8 mouse cellular contexts compared by ENCODE assay signal in the genomic region with DNA sequence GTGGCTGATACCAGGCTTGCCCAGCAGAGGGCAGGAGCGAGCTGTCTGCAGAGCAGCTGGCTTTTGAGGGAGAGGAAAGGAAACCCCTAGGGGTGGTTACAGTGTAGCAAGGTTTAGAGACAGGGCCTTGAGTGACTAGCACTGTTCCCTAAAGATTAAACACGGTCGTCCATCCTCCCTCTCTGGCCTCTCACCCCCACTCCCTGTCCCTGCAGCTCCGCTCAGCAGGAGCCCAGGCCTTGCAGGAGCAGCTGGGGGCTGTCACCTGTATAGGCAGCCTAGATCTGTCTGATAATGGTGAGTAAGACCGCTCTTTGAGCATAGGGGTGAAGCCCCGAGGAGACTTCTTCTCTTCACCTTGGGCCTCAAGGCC. TPM values are rescaled to one million over a fixed set of nuclear protein-coding genes. Genes with fewer than 3 reads are reported as not detected.
DNase-seq lines count a peak whose midpoint lies in the region; ATAC-seq lines count a peak whose summit lies in the region.

No protein-coding gene starts in this region.

- H3K27me3 ChIP-seq in forebrain, embryonic 15.5 days = no peaks in the 10 kb centered on the region
- H3K27me3 ChIP-seq in hindbrain, embryonic 10.5 days (ENCODE audit: insufficient read depth, poor library complexity, severe bottlenecking) = no peaks in the 10 kb centered on the region

- H3K27ac ChIP-seq in forebrain, embryonic 15.5 days (replicated peaks) = no peak overlapping the region
- H3K27ac ChIP-seq in hindbrain, embryonic 10.5 days = no peak overlapping the region

- H3K9ac ChIP-seq in forebrain, embryonic 15.5 days (replicated peaks) = 0 out of 2 replicates have a peak overlapping the region, but pooled peaks have one; percentile 29

- 41% methylated on average over 6 of the region's 6 CpGs for WGBS in forebrain, embryonic 15.5 days
- WGBS in hindbrain, embryonic 10.5 days = 33% methylated on average over 6 of the region's 6 CpGs

- H3K4me2 ChIP-seq in forebrain, embryonic 15.5 days (replicated peaks) = no peak overlapping the region

- DNase-seq in MEL-GATA-1-ER (ENCODE audit: extremely low read depth, low read depth) = peak; percentile 51
- DNase-seq in cerebellum, adult 11 months = peak; percentile 81
- peak; percentile 90 for DNase-seq in hindbrain, embryonic 10.5 days (ENCODE audit: low spot score)
- peak; percentile 95 to 96 for DNase-seq in layer of hippocampus, postnatal 10 days (ENCODE audit: low spot score in 2 of 2)
- peak; percentile 93 for DNase-seq in lung, postnatal 10 days
- peak; percentile 87 for DNase-seq in ovary, postnatal 36 days (ENCODE audit: low spot score)
- peak; percentile 79 to 84 for DNase-seq in thymus, postnatal 36 days

- ATAC-seq in forebrain, embryonic 15.5 days (replicated peaks) = peak; percentile 43

- H3K4me1 ChIP-seq in forebrain, embryonic 15.5 days = peaks cover 21% of the 10 kb centered on the region
- peaks cover 11% of the 10 kb centered on the region for H3K4me1 ChIP-seq in hindbrain, embryonic 10.5 days (replicated peaks)

- no peaks in the 10 kb centered on the region for H3K9me3 ChIP-seq in forebrain, embryonic 15.5 days
- no peaks in the 10 kb centered on the region for H3K9me3 ChIP-seq in hindbrain, embryonic 10.5 days

- H3K4me3 ChIP-seq in forebrain, embryonic 15.5 days = no peak overlapping the region
- no peak overlapping the region for H3K4me3 ChIP-seq in hindbrain, embryonic 10.5 days

- H3K36me3 ChIP-seq in forebrain, embryonic 15.5 days = peaks cover 71% of the 10 kb centered on the region
- peaks cover 81% of the 10 kb centered on the region for H3K36me3 ChIP-seq in hindbrain, embryonic 10.5 days

RNA-seq across cellular contexts. Expression of a gene that starts 7.0 kb away (rescaled TPM):
- polyA plus RNA-seq in forebrain, embryonic 15.5 days (2015; fragmentation: Nextera tagmentation; extraction: Ambion mirVana) = 30.2 and 33.4 TPM in 2 replicates
- polyA plus RNA-seq in hindbrain, embryonic 10.5 days (2016; fragmentation: Nextera tagmentation; extraction: Ambion mirVana) = 5.7 and 7.9 TPM in 2 replicates
- total RNA-seq in layer of hippocampus, postnatal 10 days (2021) = 100 to 1,000 TPM; 106 to 144 TPM

RNA-seq across cellular contexts. Expression of a gene that starts 12.8 kb away (rescaled TPM):
- 9.1 and 10.3 TPM in 2 replicates for polyA plus RNA-seq in forebrain, embryonic 15.5 days (2015; fragmentation: Nextera tagmentation; extraction: Ambion mirVana)
- 1.1 and 1.6 TPM in 2 replicates for polyA plus RNA-seq in hindbrain, embryonic 10.5 days (2016; fragmentation: Nextera tagmentation; extraction: Ambion mirVana)
- 100 to 1,000 TPM; 306 to 335 TPM for total RNA-seq in layer of hippocampus, postnatal 10 days (2021)

RNA-seq across cellular contexts. Expression of a gene that starts 18.9 kb away (rescaled TPM):
- 49.6 and 60.0 TPM in 2 replicates for polyA plus RNA-seq in forebrain, embryonic 15.5 days (2015; fragmentation: Nextera tagmentation; extraction: Ambion mirVana)
- 50.5 and 64.5 TPM in 2 replicates for polyA plus RNA-seq in hindbrain, embryonic 10.5 days (2016; fragmentation: Nextera tagmentation; extraction: Ambion mirVana)
- total RNA-seq in layer of hippocampus, postnatal 10 days (2021) = 10 to 100 TPM; 16.5 to 17.7 TPM

RNA-seq across cellular contexts. Expression of a gene that starts 27.3 kb away (rescaled TPM):
- 0.09 and 0.11 TPM in 2 replicates for polyA plus RNA-seq in forebrain, embryonic 15.5 days (2015; fragmentation: Nextera tagmentation; extraction: Ambion mirVana)
- not detected in 2 replicates for polyA plus RNA-seq in hindbrain, embryonic 10.5 days (2016; fragmentation: Nextera tagmentation; extraction: Ambion mirVana)
- under 1 TPM; 0.34 to 0.76 TPM for total RNA-seq in layer of hippocampus, postnatal 10 days (2021)

RNA-seq across cellular contexts. Expression of a gene that starts 42.6 kb away (rescaled TPM):
- 18.2 and 25.1 TPM in 2 replicates for polyA plus RNA-seq in forebrain, embryonic 15.5 days (2015; fragmentation: Nextera tagmentation; extraction: Ambion mirVana)
- 15.4 and 18.5 TPM in 2 replicates for polyA plus RNA-seq in hindbrain, embryonic 10.5 days (2016; fragmentation: Nextera tagmentation; extraction: Ambion mirVana)
- 10 to 100 TPM; 20.4 to 21.4 TPM for total RNA-seq in layer of hippocampus, postnatal 10 days (2021)
